In genomic region chr1:53823687-53824445, GRCm38 (mm10) we compare ENCODE assay signal across 8 mouse cellular contexts. TPM values are rescaled to one million over a fixed set of nuclear protein-coding genes. Genes with fewer than 3 reads are reported as not detected.
A peak's percentile ranks its signal among the peaks of the same experiment; 100 is the strongest.
DNase-seq lines count a peak whose midpoint lies in the region; ATAC-seq and TF ChIP-seq lines count a peak whose summit lies in the region.

No protein-coding gene starts in this region.

- H3K27me3 ChIP-seq in heart, embryonic 13.5 days (replicated peaks), result no peaks in the 10 kb centered on the region
- no peaks in the 10 kb centered on the region for H3K27me3 ChIP-seq in kidney, embryonic 15.5 days
- H3K27me3 ChIP-seq in liver, embryonic 14.5 days (ENCODE audit: control insufficient read depth, insufficient read depth, low read length), result no peaks in the 10 kb centered on the region

- TF ChIP-seq CTCF in liver, embryonic 14.5 days (IDR thresholded peaks at IDR 0.05; ENCODE audit: low read depth), result no peak

- H3K27ac ChIP-seq in heart, embryonic 13.5 days (replicated peaks), result peak overlapping the region; percentile 28; the same call in 1 of the 2 replicates
- H3K27ac ChIP-seq in kidney, embryonic 15.5 days, result peak overlapping the region; percentile 78
- H3K27ac ChIP-seq in liver, embryonic 14.5 days, result no peak overlapping the region

- H3K4me2 ChIP-seq in heart, embryonic 13.5 days, result peak overlapping the region; percentile 61
- H3K4me2 ChIP-seq in kidney, embryonic 15.5 days, result peak overlapping the region; percentile 52
- no peak overlapping the region for H3K4me2 ChIP-seq in liver, embryonic 14.5 days (ENCODE audit: low read depth)

- H3K9ac ChIP-seq in heart, embryonic 13.5 days, result peak overlapping the region; percentile 50
- H3K9ac ChIP-seq in kidney, embryonic 15.5 days, result no peak overlapping the region
- no peak overlapping the region for H3K9ac ChIP-seq in liver, embryonic 14.5 days (replicated peaks)

- WGBS in heart, embryonic 13.5 days, result 9% methylated on average over 10 of the region's 10 CpGs
- 8% methylated on average over 10 of the region's 10 CpGs for WGBS in kidney, embryonic 15.5 days
- 7% methylated on average over 10 of the region's 10 CpGs for WGBS in liver, embryonic 14.5 days (ENCODE audit: insufficient replicate concordance)

- no peak for ATAC-seq in cerebellum, adult (ENCODE audit: insufficient number of reproducible peaks, low FRiP score, low TSS enrichment)
- ATAC-seq in common myeloid progenitor, adult 5-6 weeks (replicated peaks; ENCODE audit: low read depth, poor library complexity, severe bottlenecking), result peak; percentile 98
- no peak for ATAC-seq in heart, embryonic 13.5 days (ENCODE audit: extremely low read depth, insufficient number of reproducible peaks, low FRiP score, low TSS enrichment)
- ATAC-seq in kidney, embryonic 15.5 days (replicated peaks; ENCODE audit: low FRiP score), result peak; percentile 92
- no peak for ATAC-seq in liver, embryonic 14.5 days (ENCODE audit: insufficient read depth)

- peak overlapping the region; percentile 29 for H3K4me3 ChIP-seq in heart, embryonic 13.5 days
- H3K4me3 ChIP-seq in kidney, embryonic 15.5 days (replicated peaks), result peak overlapping the region; percentile 32
- no peak overlapping the region for H3K4me3 ChIP-seq in liver, embryonic 14.5 days (ENCODE audit: insufficient read depth in 1 of 2, low read depth in 2 of 2, low read length in 2 of 2)

- TF ChIP-seq EP300 in liver, embryonic 14.5 days (IDR thresholded peaks at IDR 0.05; ENCODE audit: low read depth), result no peak

- peaks cover 6% of the 10 kb centered on the region; the same call in 1 of the 2 replicates for H3K36me3 ChIP-seq in heart, embryonic 13.5 days
- no peaks in the 10 kb centered on the region for H3K36me3 ChIP-seq in kidney, embryonic 15.5 days
- no peaks in the 10 kb centered on the region for H3K36me3 ChIP-seq in liver, embryonic 14.5 days (replicated peaks; ENCODE audit: control insufficient read depth, insufficient read depth, low read depth)

- H3K4me1 ChIP-seq in heart, embryonic 13.5 days, result peaks cover 24% of the 10 kb centered on the region
- H3K4me1 ChIP-seq in kidney, embryonic 15.5 days, result peaks cover 14% of the 10 kb centered on the region; the same call in 1 of the 2 replicates
- no peaks in the 10 kb centered on the region for H3K4me1 ChIP-seq in liver, embryonic 14.5 days (replicated peaks; ENCODE audit: control insufficient read depth in 2 of 2, insufficient read depth in 2 of 2, low read length in 1 of 2)

- peak; percentile 49 to 58 for DNase-seq in cerebellum, postnatal 10 days
- DNase-seq in liver, embryonic 14.5 days (ENCODE audit: low read depth in 3 of 3, low spot score in 3 of 3), result peak; percentile 3 to 22 (median 6)
- DNase-seq in natural killer cell, adult 2 months (ENCODE audit: low spot score in 2 of 2), result peak; percentile 50 to 79
- peak; percentile 51 for DNase-seq in telencephalon, adult 2 months (ENCODE audit: low read depth, low spot score)

- H3K9me3 ChIP-seq in heart, embryonic 13.5 days, result no peaks in the 10 kb centered on the region
- no peaks in the 10 kb centered on the region for H3K9me3 ChIP-seq in kidney, embryonic 15.5 days (replicated peaks)
- H3K9me3 ChIP-seq in liver, embryonic 14.5 days (ENCODE audit: control insufficient read depth, low read length), result no peaks in the 10 kb centered on the region

RNA-seq across cellular contexts. Expression of gene Stk17b, which starts 38.8 kb away (rescaled TPM):
- 49.9 and 61.7 TPM in 2 replicates for total RNA-seq in common myeloid progenitor, adult 5-6 weeks (2017)
- polyA plus RNA-seq in heart, embryonic 13.5 days (2015; fragmentation: Nextera tagmentation; extraction: Ambion mirVana), result 14.4 and 15.5 TPM in 2 replicates
- polyA plus RNA-seq in kidney, embryonic 15.5 days (2015; fragmentation: Nextera tagmentation; extraction: Ambion mirVana), result 13.0 and 16.5 TPM in 2 replicates
- polyA plus RNA-seq in liver, embryonic 14.5 days (2012; rRNA removed), result 3.9 and 6.8 TPM in 2 replicates
- 19.8 and 21.8 TPM in 2 replicates for polyA plus RNA-seq in liver, embryonic 14.5 days (2014; fragmentation: Nextera tagmentation; extraction: Ambion mirVana)

Comparison
In these comparisons a context has a peak if more than half of its experiments do, and no peak if none do; other contexts are left out.
1. DNase-seq: peak in every context shown above with its lines; median percentile 64 in natural killer cell, adult 2 months; 54 in cerebellum, postnatal 10 days; 51 in telencephalon, adult 2 months; 6 in liver, embryonic 14.5 days.
2. ATAC-seq: peak in common myeloid progenitor, adult 5-6 weeks (single experiment) and kidney, embryonic 15.5 days (single experiment); none in cerebellum, adult (single experiment), heart, embryonic 13.5 days (single experiment) and liver, embryonic 14.5 days (single experiment).
3. H3K4me3 ChIP-seq: peak in heart, embryonic 13.5 days (single experiment) and kidney, embryonic 15.5 days (single experiment); none in liver, embryonic 14.5 days (0 of 2).